ENCODE assay signal across 10 mouse cellular contexts in genomic region chr3:90255194-90255565, GRCm38 (mm10). TPM values are rescaled to one million over a fixed set of nuclear protein-coding genes. Genes with fewer than 3 reads are reported as not detected.
DNase-seq lines count a peak whose midpoint lies in the region; ATAC-seq and TF ChIP-seq lines count a peak whose summit lies in the region.
"Had no signal": no experiment of that assay in that cellular context is flagged by ENCODE, and none has a peak within 500 bp of the region (broad histone marks: within the 10 kb centered on the region; RNA-seq: fewer than 3 reads in every experiment).

No protein-coding gene starts in this region.

- peaks cover 60% of the 10 kb centered on the region for H3K79me2 ChIP-seq in macrophage (ENCODE audit: inconsistent target)

- peaks cover 53% of the 10 kb centered on the region for H3K36me3 ChIP-seq in heart, embryonic 14.5 days (ENCODE audit: control insufficient read depth, insufficient read depth, low read length)
- peaks cover 64% of the 10 kb centered on the region for H3K36me3 ChIP-seq in G1E (replicated peaks)
- peaks cover 10% of the 10 kb centered on the region for H3K36me3 ChIP-seq in forebrain, embryonic 16.5 days (ENCODE audit: control insufficient read depth, insufficient read depth)
- peaks cover 45% of the 10 kb centered on the region for H3K36me3 ChIP-seq in macrophage (ENCODE audit: inconsistent target)

- peak overlapping the region; percentile 87 for H3K9ac ChIP-seq in heart, embryonic 14.5 days (ENCODE audit: low read length)
- peak overlapping the region; percentile 89 for H3K9ac ChIP-seq in forebrain, embryonic 16.5 days (replicated peaks; ENCODE audit: low read depth, low read length)

- peak overlapping the region; percentile 79 to 95; a peak in 2 of 4 replicates for H3K27ac ChIP-seq in heart, embryonic 14.5 days (replicated peaks in 1 of 2; ENCODE audit: control insufficient read depth in 1 of 2, insufficient read depth in 1 of 2, low read depth in 2 of 2, low read length in 2 of 2)
- no peak overlapping the region for H3K27ac ChIP-seq in forebrain, embryonic 16.5 days (ENCODE audit: low read length)
- H3K27ac ChIP-seq in macrophage = peak overlapping the region; percentile 44; the same call in 1 of the 2 replicates

- H3K27me3 ChIP-seq in heart, embryonic 14.5 days (ENCODE audit: control insufficient read depth, insufficient read depth, low read length) = no peaks in the 10 kb centered on the region
- H3K27me3 ChIP-seq in G1E (ENCODE audit: insufficient read depth, low read length) = no peaks in the 10 kb centered on the region
- no peaks in the 10 kb centered on the region for H3K27me3 ChIP-seq in forebrain, embryonic 16.5 days (replicated peaks; ENCODE audit: control insufficient read depth, insufficient read depth, low read length)

- H3K4me3 ChIP-seq in heart, embryonic 14.5 days (ENCODE audit: control insufficient read depth in 1 of 2, insufficient read depth in 1 of 2, low read depth in 1 of 2, low read length in 2 of 2) = peak overlapping the region; percentile 87 to 100
- peak overlapping the region; percentile 99 for H3K4me3 ChIP-seq in G1E (ENCODE audit: low read depth, low read length)
- H3K4me3 ChIP-seq in forebrain, embryonic 16.5 days (replicated peaks; ENCODE audit: low read length) = peak overlapping the region; percentile 96
- H3K4me3 ChIP-seq in macrophage (ENCODE audit: inconsistent target) = peak overlapping the region; percentile 81

- WGBS in heart, embryonic 14.5 days = 19% methylated on average over 2 of the region's 2 CpGs
- 22% methylated on average over 2 of the region's 2 CpGs for WGBS in forebrain, embryonic 16.5 days
- 7% methylated on average over 2 of the region's 2 CpGs for WGBS in macrophage (ENCODE audit: missing documents)

- H3K4me1 ChIP-seq in heart, embryonic 14.5 days (ENCODE audit: control insufficient read depth in 2 of 2, insufficient read depth in 2 of 2, low read length in 2 of 2) = peaks cover 6 to 12% of the 10 kb centered on the region in 2 experiments
- H3K4me1 ChIP-seq in G1E (ENCODE audit: insufficient read depth, low read depth, low read length) = peaks cover 27% of the 10 kb centered on the region
- peaks cover 17% of the 10 kb centered on the region for H3K4me1 ChIP-seq in forebrain, embryonic 16.5 days (replicated peaks; ENCODE audit: control insufficient read depth, insufficient read depth, low read length)

- no peak for ATAC-seq in heart, embryonic 14.5 days (ENCODE audit: insufficient number of reproducible peaks, insufficient read depth, low FRiP score, low read depth)
- ATAC-seq in G1E (ENCODE audit: extremely low read depth, insufficient number of reproducible peaks, low FRiP score, poor library complexity, severe bottlenecking) = no peak
- ATAC-seq in forebrain, embryonic 16.5 days = no peak

- no peak for DNase-seq in heart, adult 9 months (ENCODE audit: low spot score in 2 of 2)
- no peak for DNase-seq in G1E (ENCODE audit: low spot score)
- no peak for DNase-seq in thymus, postnatal 0 days (ENCODE audit: low spot score)
- DNase-seq in retina, embryonic 14.5 days (ENCODE audit: low spot score) = no peak
- DNase-seq in spleen, adult 18-20 months = no peak
- DNase-seq: gastrocnemius, postnatal 25 days; right cerebral cortex, postnatal 14 days had no signal

- no peak for TF ChIP-seq CTCF in G1E (IDR thresholded peaks at IDR 0.05; ENCODE audit: low read depth, low read length)

- no peaks in the 10 kb centered on the region for H3K9me3 ChIP-seq in heart, embryonic 14.5 days (ENCODE audit: control insufficient read depth, low read length)
- H3K9me3 ChIP-seq in G1E (replicated peaks) = no peaks in the 10 kb centered on the region
- no peaks in the 10 kb centered on the region for H3K9me3 ChIP-seq in forebrain, embryonic 16.5 days (ENCODE audit: control insufficient read depth, low read length)

- H3K4me2 ChIP-seq in heart, embryonic 14.5 days (ENCODE audit: low read length) = peak overlapping the region; percentile 89
- peak overlapping the region; percentile 87 for H3K4me2 ChIP-seq in forebrain, embryonic 16.5 days (ENCODE audit: low read length)

RNA-seq across cellular contexts. Expression of gene Crtc2, which starts 1.2 kb away (rescaled TPM):
- 7.5 and 8.7 TPM in 2 replicates for polyA plus RNA-seq in heart, embryonic 14.5 days (2014; fragmentation: Nextera tagmentation; extraction: Ambion mirVana)
- total RNA-seq in G1E (2014; fragmentation: Nextera tagmentation) (51.8 and 67.0 TPM in 2 replicates), G1E (2017) (6.4 and 9.6 TPM in 2 replicates)
- polyA plus RNA-seq in G1E (2012) (58.5 and 68.9 TPM in 2 replicates), macrophage (2018) (15.7 to 39.3 TPM (median 26.5 TPM) in 3 replicates)
- polyA plus RNA-seq in forebrain, embryonic 16.5 days (2015; fragmentation: Nextera tagmentation; extraction: Ambion mirVana) = 18.5 and 23.2 TPM in 2 replicates
- 100 to 1,000 TPM in 23 of 26 experiments, 10 to 100 TPM in 3; 91.2 to 489 (median 146) TPM for total RNA-seq in macrophage (2018; cell fraction: chromatin; rRNA removed)
- total RNA-seq in macrophage (2018; cell fraction: cytosol; rRNA removed) = 10 to 100 TPM; 25.7 to 61.7 (median 31.1) TPM
- total RNA-seq in macrophage (2018; cell fraction: nucleus; rRNA removed) = 100 to 1,000 TPM in 16 of 26 experiments, 10 to 100 TPM in 10; 53.4 to 348 (median 110) TPM
- 16.1 and 21.1 TPM in 2 replicates for polyA plus RNA-seq in thymus, postnatal 0 days (2015; fragmentation: Nextera tagmentation; extraction: Ambion mirVana)

RNA-seq across cellular contexts. Expression of gene Slc39a1, which starts 7.2 kb away (rescaled TPM):
- 86.6 and 88.2 TPM in 2 replicates for polyA plus RNA-seq in heart, embryonic 14.5 days (2014; fragmentation: Nextera tagmentation; extraction: Ambion mirVana)
- total RNA-seq in G1E (2014; fragmentation: Nextera tagmentation) (31.8 and 35.8 TPM in 2 replicates), G1E (2017) (38.0 and 42.7 TPM in 2 replicates)
- polyA plus RNA-seq in G1E (2012) (14.0 and 15.6 TPM in 2 replicates), macrophage (2018) (169 to 236 TPM (median 174 TPM) in 3 replicates)
- 42.5 and 43.1 TPM in 2 replicates for polyA plus RNA-seq in forebrain, embryonic 16.5 days (2015; fragmentation: Nextera tagmentation; extraction: Ambion mirVana)
- 10 to 100 TPM; 21.3 to 81.5 (median 49.6) TPM for total RNA-seq in macrophage (2018; cell fraction: chromatin; rRNA removed)
- total RNA-seq in macrophage (2018; cell fraction: cytosol; rRNA removed) = 100 to 1,000 TPM; 151 to 283 (median 205) TPM
- 100 to 1,000 TPM; 138 to 261 (median 185) TPM for total RNA-seq in macrophage (2018; cell fraction: nucleus; rRNA removed)
- polyA plus RNA-seq in thymus, postnatal 0 days (2015; fragmentation: Nextera tagmentation; extraction: Ambion mirVana) = 92.7 and 96.1 TPM in 2 replicates

RNA-seq across cellular contexts. Expression of gene Dennd4b, which starts 9.8 kb away (rescaled TPM):
- polyA plus RNA-seq in heart, embryonic 14.5 days (2014; fragmentation: Nextera tagmentation; extraction: Ambion mirVana) = 5.4 and 5.6 TPM in 2 replicates
- 42.3 and 68.2 TPM in 2 replicates for total RNA-seq in G1E (2014; fragmentation: Nextera tagmentation)
- total RNA-seq in G1E (2017) = 9.8 and 15.2 TPM in 2 replicates
- 73.7 and 105 TPM in 2 replicates for polyA plus RNA-seq in G1E (2012)
- 5.3 and 6.7 TPM in 2 replicates for polyA plus RNA-seq in forebrain, embryonic 16.5 days (2015; fragmentation: Nextera tagmentation; extraction: Ambion mirVana)
- 100 to 1,000 TPM; 169 to 514 (median 283) TPM for total RNA-seq in macrophage (2018; cell fraction: chromatin; rRNA removed)
- total RNA-seq in macrophage (2018; cell fraction: cytosol; rRNA removed) = 10 to 100 TPM; 38.9 to 75.0 (median 53.6) TPM
- 100 to 1,000 TPM; 112 to 289 (median 167) TPM for total RNA-seq in macrophage (2018; cell fraction: nucleus; rRNA removed)
- 25.4 to 40.1 TPM (median 34.8 TPM) in 3 replicates for polyA plus RNA-seq in macrophage (2018)
- 9.4 TPM in 2 replicates for polyA plus RNA-seq in thymus, postnatal 0 days (2015; fragmentation: Nextera tagmentation; extraction: Ambion mirVana)

RNA-seq across cellular contexts. Expression of gene Creb3l4, which starts 11.9 kb away (rescaled TPM):
- 1.9 and 3.5 TPM in 2 replicates for polyA plus RNA-seq in heart, embryonic 14.5 days (2014; fragmentation: Nextera tagmentation; extraction: Ambion mirVana)
- total RNA-seq in G1E (2014; fragmentation: Nextera tagmentation) (not detected in 2 replicates), G1E (2017) (0.16 TPM in 1 of 2 replicates, not detected in the other)
- polyA plus RNA-seq in G1E (2012) (not detected in 2 replicates), macrophage (2018) (0.79 to 1.2 TPM (median 1.2 TPM) in 3 replicates)
- polyA plus RNA-seq in forebrain, embryonic 16.5 days (2015; fragmentation: Nextera tagmentation; extraction: Ambion mirVana) = 2.7 and 3.3 TPM in 2 replicates
- total RNA-seq in macrophage (2018; cell fraction: chromatin; rRNA removed) = 1 to 10 TPM; 1.1 to 8.5 (median 2.2) TPM
- 1 to 10 TPM in 22 of 26 experiments, under 1 TPM in 4; 0.65 to 1.7 (median 1.3) TPM for total RNA-seq in macrophage (2018; cell fraction: cytosol; rRNA removed)
- 1 to 10 TPM in 24 of 26 experiments, under 1 TPM in 2; 0.83 to 6.9 (median 2.1) TPM for total RNA-seq in macrophage (2018; cell fraction: nucleus; rRNA removed)
- 3.3 and 3.9 TPM in 2 replicates for polyA plus RNA-seq in thymus, postnatal 0 days (2015; fragmentation: Nextera tagmentation; extraction: Ambion mirVana)

RNA-seq across cellular contexts. Expression of gene Jtb, which starts 23.8 kb away (rescaled TPM):
- polyA plus RNA-seq in heart, embryonic 14.5 days (2014; fragmentation: Nextera tagmentation; extraction: Ambion mirVana) = 95.1 and 96.7 TPM in 2 replicates
- 23.9 and 38.8 TPM in 2 replicates for total RNA-seq in G1E (2014; fragmentation: Nextera tagmentation)
- total RNA-seq in G1E (2017) = 40.9 and 44.5 TPM in 2 replicates
- polyA plus RNA-seq in G1E (2012) = 73.6 and 98.7 TPM in 2 replicates
- 106 and 114 TPM in 2 replicates for polyA plus RNA-seq in forebrain, embryonic 16.5 days (2015; fragmentation: Nextera tagmentation; extraction: Ambion mirVana)
- 100 to 1,000 TPM in 15 of 26 experiments, 10 to 100 TPM in 11; 56.6 to 143 (median 104) TPM for total RNA-seq in macrophage (2018; cell fraction: chromatin; rRNA removed)
- total RNA-seq in macrophage (2018; cell fraction: cytosol; rRNA removed) = 10 to 100 TPM; 45.3 to 85.3 (median 62.0) TPM
- total RNA-seq in macrophage (2018; cell fraction: nucleus; rRNA removed) = 100 to 1,000 TPM in 16 of 26 experiments, 10 to 100 TPM in 10; 63.7 to 150 (median 104) TPM
- 41.1 to 83.2 TPM (median 71.3 TPM) in 3 replicates for polyA plus RNA-seq in macrophage (2018)
- polyA plus RNA-seq in thymus, postnatal 0 days (2015; fragmentation: Nextera tagmentation; extraction: Ambion mirVana) = 169 and 171 TPM in 2 replicates
